Mouse (Mus musculus) urinary bladder, postnatal 14 days (tissue): ENCODE measurements at regions not wholly inside any gene's neighbourhood (a gene's known extent, or its start where the extent isn't known, plus 50 kb on each side); places are given as distances from the start of the nearest gene placed in this dataset.
A peak's percentile ranks its signal among the peaks of the same experiment; 100 is the strongest.
"Not testable (repeated sequence)": the region's sequence is repeated elsewhere in the genome, so short reads cannot be mapped to it uniquely, and the experiment has no call there.

Experiments
- DNase-seq: peaks from one replicate; pipeline ENCODE4 v3.0.0; 2021; ENCODE audit warnings: low spot score

DNA sequence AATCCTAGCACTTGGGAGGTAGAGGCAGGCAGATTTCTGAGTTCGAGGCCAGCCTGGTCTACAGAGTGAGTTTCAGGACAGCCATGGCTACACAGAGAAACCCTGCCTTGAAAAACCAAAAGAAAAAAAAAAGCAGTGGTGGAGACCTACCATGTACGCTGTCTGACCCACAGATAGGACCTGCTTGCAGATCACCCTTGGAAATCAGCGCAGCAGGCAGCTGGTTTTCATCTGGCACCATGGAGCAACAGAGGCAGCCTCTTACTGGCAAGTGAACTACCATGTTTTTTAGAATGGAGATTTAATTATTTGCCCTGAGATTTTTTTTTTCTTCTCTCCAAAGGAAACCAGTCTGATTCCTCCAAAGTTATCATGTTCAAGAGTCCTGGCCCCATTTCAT is 150.8 kb upstream of the Mpdz start:
- DNase-seq: not testable (repeated sequence)

DNA sequence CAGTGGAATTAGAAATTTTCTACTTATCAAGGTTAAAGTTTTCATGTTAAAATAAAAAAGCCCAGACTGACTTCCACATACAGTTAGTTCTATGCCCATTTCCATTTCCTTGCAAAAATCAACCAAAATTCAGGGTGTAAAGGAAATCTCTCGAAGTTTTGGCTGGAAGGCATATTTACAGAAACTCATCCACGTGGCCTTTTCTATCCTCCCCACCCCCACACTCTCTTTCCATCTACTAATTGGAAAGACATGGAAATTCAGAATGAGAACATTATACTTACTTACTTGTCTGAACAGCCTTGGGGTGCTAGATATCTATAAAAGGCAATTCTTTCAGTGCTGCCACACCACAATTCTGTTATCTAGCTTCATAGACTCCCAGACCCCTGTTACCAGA is 139.9 kb upstream of the Mpdz start:
- DNase-seq: no peak

DNA sequence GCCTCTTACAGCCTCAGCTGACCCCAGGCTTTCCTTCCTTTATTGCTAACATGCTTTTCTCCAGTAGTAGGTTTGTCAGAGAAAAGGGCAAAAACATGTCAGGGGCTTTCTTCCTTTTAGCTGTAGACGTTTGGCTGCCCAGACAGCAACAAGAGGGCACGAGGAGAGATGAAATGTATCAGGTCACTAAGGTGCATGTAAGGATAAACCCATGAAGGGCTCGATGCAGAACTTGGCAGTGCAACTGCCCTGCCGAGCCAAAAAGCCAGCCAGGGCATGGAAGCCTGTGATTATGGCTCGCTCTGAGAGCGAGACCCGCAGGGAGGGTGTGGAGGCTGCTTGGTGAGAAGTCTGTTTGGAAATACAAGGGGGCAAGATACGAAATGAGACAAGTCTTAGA is 137.9 kb upstream of the Mpdz start:
- no peak for DNase-seq

DNA sequence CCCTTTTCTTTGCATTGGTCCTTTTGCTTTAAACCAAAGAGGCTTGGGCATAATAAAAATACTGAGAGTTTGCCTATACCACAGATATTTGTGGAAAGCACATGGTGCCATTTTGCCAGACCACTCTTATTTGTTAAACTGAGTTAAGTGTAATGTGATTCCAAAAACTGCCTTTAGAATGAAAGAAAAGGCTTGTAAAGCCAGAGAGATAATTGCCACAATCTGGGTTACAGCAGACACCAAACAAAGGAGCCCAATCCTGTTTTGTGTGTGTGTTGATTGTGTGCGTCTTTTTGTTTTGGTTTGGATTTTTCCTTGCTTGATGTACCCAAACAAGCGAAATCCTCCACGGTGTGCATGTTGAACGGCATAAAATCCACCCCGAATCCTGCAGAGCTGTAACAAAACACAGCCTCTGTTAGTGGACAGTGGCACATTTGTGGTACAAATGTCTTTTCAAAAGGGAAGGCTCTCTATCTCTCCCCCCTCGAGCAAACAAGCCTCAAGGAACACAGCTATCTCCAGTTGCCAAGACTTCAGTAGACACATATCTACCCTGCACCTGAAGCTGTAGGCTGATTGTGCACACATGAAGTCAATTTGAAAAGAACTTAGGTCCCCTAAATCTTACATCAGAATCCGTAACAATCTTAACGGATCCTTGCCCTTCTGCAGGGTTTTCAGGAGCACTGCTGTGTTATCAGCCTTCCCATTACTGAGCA is 136.9 kb upstream of the Mpdz start:
- no peak for DNase-seq

DNA sequence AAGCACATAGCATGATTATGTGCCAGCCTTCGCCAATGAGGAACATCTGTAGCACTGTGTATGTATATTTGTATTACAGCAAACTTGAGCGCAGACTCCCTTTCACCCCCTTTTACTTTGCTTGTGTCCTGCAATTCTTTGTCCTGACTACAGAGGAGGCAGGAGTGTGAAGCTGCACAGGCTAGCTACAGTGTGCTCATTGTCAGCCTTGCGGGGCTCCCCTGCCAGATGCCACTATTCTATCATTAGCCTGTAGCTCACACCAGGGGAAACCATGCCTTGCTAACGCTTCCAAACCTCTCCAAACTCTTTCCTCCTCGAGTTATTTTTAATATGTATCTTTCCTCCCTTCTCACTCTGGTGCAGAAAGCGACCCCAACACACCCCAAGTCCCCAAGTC is 136.4 kb upstream of the Mpdz start:
- no peak for DNase-seq

DNA sequence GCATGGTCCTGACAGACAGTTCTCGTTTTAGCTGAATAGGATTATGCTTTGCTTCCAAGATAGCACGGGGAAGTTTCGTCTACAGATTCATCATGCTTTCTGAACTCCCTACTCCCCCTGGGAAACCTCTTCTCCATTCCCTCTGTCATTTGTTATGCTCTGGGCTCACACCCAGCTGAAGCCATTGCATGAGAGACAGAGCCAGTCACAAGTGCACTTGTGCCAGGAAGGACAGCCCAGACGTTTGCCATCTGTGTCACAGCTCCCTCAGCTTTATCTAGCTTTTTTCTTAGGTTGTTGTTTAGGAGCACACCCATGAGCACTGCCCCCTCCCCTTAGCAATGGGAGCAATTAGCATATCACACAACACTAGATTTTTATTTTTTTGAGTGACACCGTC is 131.2 kb upstream of the Mpdz start:
- DNase-seq: no peak

DNA sequence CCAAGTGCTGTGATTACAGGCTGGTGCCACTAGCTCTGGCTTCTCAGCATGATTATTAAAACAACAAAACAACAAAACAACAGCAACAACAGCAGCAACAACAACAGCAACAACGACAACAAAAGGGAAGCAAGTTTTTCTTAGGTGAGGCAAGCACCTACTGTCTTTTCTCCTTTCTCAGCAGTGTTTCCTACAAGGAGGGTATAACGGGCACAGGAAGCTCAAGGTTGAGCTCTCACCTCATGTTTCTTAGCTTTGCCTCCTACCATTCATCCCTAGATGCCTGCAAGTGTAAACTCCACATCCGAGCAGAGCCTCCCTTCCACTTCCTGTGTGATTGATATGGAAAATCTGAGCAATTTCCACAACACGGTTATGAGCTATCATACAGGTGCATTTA is 128.1 kb upstream of the Mpdz start:
- no peak for DNase-seq

DNA sequence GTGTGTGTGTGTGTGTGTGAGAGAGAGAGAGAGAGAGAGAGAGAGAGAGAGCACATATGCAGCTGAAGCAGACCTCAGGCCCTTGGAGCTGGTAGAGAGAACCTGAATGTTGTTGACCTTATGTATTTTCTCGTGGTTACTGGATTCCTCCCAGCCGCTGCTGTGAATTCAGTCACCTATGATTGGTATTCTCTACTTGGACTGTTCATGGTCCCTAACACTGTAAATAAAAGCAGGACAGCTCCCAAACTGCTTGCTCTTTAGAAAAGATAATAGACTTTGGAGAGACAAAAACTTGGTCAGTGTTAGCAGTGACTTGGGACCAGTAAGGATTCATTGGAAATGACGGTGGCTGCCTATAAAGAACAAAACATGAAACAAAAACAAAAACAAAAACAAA is 126.9 kb upstream of the Mpdz start:
- no peak for DNase-seq

DNA sequence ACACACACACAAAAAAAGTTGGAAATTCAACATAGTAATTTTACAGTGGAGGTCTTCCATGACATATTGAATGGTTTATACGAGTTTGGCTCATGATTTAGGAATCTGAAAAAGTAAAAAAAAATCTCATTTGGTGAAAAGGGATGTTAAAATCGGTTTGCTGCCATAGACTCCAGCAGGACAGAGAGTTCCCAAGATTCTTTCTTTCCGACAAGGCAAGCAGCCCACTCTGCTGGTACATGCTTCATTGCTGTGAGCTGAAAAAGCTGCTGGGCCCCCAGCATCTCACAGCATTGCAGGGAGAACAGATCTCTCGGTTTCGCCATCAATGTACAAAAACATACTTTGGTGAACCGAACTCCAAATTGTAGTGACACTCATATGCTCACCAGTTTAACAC is 125.8 kb upstream of the Mpdz start:
- DNase-seq: no peak

DNA sequence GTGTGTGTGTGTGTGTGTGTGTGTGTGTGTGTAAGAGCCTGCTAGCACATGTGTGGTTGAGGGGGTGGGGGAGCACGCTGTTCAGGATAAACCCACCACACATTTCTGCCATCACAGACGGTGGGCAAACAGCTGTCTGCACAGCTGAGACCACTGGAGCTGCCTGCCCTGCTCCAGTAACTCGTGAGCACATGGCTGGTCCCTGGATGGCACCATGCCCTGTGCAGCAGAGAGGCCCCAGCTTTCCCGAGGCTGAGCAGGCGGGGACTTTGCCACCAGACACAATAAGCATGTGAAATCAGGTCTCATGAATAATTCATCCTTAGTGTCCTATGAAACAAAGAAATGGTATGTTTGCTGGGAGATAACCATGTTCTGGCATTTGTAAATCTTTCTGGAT is 125.3 kb upstream of the Mpdz start:
- DNase-seq: no peak

DNA sequence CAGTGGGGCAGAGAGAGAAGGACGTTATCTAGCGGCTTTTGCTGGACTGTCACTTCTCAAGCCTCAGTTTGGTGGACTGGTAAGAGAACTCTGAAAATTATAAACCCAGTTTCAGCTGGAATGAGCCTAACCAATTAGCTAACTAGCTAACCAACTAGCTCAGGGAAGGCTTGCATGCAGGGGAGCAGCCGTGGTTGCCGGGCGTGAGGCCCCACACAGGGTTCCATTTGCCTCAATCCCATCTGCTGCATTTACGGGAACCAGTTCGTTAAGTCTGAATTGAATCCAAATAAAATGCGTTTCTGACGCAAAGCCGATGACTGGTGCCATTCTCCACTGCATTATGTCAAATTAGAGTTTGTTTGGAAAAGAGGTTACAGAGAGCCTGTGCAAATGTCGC is 123.9 kb upstream of the Mpdz start:
- DNase-seq: no peak

DNA sequence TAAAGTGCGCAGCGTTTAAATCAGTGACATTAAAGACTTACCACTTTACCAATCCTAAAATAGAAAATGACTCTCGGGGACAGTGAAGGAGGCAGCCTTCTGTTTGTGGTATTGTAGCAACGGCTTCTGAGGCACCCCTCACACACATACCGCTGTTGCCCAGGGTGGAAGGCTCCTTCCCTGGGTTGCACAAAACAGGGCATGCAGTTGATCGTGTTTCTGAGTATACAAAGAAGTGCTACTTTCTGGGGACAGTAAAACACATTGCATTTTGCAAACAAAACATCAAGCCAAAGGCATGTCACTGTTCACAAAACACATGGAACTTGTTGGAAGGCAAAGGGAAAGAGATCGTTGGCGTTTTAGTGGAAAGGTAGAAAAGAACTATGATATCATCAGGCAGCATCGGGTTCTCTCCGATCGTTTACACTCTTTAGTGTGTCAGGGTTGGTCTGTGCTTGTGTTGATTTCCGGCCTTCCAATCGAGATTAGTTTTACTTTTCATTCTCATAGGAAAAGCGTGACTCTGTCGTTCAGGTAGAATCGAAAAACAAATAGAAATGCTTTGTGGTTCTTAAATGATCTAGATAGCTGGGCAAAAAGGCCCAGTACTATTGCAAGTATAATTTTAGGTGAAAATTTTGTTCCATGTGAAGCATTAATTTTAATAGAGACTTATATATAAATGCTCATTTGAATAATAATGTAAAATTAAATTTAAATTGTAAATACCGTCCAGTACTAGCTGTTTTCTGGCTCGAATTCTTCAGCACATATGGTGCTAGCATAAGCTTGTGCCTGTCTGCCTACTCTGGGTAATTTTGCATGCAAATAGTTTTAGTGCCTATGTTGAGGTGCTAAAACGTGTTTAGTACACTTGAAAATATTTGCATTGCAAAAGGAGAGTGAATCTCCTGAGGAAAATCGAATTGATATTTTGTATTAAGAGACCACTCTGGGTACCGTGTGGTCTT is 123.1 kb upstream of the Mpdz start:
- DNase-seq: no peak

DNA sequence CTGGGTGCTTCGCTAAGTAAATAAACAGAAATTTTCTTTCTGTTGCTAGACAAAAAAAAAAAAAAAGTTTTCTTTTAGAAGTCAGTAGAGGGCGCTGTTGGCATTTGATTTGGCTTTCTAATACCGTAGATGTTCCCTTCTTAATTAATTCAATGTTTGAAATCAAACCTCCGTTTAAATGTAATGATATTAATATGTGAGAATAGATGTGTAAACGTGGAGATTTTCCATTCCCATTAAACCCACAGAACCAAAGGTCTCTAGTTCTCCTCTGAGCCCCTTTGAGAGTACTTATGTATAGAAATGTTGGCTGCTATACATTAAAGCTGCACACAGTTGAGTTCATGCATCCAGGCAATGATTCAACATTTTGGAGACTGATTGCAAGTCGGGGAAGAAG is 121.8 kb upstream of the Mpdz start:
- DNase-seq: no peak

DNA sequence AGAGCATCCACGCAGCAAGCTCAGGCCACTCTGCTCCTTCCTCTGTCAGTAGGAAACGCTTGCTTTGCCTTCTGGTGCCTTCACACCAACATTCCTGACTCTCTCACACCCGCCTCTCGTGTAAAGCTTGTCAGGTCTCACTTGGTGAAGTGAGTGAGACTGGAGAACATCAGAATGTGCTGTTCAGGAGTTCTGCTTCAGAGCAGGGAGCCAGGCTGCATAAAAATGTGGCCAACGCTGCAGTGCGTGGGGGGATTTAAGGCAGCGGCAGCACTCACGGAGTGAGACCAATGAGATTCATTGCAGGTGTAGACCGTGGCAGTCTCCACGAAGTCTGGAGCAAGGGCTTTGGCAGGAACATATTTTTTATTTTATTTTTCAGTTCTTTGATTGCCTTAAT is 121.0 kb upstream of the Mpdz start:
- no peak for DNase-seq

DNA sequence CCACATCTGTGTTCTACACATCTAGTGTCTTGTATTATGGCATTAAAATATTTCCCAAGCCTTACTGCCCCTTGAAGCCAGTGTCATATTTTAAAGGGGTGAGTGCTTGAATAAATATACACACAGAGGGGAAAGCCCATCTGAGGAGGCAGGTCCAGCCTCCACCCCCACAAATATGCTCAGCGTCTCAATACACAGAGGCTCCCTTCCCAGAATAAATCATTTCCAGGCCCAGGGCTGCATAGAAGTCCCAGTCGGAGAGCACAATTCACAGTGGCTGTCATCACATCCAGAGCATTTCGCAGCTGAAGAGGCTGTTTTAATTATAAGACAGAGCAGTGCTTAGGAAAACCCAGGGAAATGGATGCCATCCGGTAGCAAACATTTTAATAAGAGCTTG is 118.8 kb upstream of the Mpdz start:
- no peak for DNase-seq

DNA sequence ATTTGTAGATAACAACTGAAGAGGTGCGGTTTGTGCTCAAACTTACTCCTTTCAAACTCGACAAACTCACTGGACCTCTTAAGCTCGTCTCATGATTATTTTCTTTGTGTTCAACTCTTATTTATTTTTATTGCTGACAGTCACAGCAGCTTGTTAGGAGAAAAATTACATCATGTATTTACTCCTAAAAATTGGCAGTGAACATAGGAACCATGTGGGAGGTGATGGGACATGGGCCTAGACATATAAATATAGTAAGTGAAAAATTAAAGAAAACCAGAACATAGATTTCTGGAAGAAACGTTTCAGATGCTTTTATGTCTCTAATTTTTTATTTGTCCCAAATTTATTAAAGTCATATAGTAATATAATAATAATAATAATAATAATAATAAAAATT is 108.2 kb upstream of the Mpdz start:
- DNase-seq: no peak

DNA sequence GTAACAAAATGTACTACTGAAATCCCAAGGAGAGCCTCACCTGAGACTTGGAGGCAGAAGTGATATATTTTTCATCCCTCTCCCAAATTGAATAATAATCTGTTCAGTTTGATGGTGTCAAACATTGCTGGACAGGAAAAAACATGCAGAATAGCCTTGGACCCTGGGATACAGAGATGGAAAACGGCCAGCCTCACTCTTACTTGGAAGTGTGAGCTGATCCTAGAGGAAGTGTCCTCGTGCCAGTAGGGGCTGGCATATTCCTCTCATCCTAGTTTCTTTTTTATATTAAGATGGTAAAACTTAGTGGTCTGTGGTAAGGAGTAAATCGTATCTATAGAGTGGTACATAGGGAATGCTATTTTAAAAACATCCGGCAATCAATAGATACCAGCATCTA is 107.6 kb upstream of the Mpdz start:
- DNase-seq: no peak

DNA sequence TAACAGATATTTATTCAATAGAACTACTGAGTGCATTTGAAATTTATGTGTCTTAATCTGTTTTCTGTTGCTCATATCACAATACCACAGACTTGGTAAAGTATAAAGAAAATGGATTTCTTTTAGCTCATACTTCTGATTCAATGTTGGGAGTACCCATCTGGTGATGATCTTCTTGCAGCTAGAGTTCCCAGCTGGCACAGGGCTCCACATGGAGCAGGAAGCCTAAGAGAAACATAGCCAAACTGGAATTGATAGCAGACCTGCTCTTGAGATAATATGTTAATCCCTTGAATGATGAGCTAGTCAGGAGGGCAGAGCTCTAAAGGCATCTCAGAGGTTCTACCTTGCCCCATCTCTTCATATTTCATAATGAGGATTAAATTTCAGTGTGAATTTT is 97.9 kb upstream of the Mpdz start:
- DNase-seq: no peak

DNA sequence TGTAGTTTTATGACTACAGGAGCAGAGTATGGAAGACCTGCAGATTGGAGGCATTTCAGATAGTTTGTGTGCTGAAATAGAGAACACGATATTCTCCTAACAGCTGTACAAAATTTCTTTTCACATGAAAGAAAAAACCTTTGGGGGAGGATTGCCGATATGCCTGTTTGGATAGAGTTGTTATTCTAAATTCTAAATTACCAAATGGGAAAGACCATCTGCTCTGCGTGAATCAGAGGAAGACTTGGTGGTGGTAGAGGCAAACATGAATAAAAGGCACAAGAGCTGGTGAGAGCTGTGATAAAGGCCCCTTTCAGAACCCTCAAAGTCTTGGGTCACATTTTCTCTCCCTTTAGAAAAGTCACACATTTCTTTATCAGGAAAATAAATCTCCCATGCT is 96.9 kb upstream of the Mpdz start:
- no peak for DNase-seq

DNA sequence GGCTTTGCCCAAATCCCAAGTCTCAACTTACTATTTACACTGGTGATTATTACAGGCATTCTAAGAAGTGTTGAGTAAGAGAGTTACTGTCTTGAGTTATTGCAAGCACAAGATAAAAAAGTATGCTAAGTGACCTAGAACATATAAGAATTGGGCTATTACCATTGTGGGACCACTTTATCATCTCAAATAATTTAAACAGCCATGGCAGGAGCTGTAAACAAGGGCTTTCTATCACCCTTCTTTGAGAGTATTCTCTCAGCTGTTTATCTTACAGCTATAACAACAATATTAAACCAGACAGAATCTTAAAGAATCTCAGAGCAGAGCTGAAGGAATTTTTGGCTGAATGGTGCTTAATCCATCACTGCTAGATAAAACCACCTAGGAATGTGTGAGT is 94.2 kb upstream of the Mpdz start:
- no peak for DNase-seq

DNA sequence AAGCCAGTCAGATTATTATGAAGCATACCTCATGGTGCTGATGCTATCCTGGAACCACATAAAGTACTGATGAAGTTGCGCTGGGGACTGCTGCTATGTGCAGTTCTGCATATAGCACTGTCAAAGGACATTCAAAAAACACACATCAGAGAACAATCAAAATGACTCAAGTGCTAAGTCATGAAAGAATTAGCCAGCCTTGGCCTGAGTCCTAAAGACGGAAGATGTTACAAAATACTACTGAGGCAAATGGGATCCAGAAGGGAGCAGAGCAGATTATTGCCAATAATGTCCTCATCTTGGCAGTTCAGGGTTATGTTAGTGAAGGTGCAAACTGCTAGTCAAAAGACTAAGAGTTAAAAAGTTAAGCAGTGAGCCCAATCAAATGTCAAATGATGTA is 87.9 kb upstream of the Mpdz start:
- peak; percentile 3 for DNase-seq

DNA sequence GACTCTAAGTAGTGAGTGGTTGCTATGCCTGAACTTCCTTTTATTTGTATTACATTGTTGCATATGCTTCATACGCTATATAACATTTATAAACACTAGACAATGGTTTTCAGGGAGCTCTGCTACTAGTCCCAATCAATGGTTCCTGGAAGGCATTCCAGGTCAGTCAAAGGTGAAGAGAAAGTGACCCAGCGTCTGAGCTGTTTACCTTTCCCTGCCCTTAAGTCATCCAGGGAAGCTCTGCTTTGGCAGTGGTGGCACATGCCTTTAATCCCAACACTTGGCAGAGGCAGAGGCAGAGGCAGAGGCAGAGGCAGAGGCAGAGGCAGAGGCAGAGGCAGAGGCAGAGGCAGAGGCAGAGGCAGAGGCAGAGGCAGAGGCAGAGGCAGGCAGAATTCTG is 76.5 kb upstream of the Mpdz start:
- DNase-seq: not testable (repeated sequence)

DNA sequence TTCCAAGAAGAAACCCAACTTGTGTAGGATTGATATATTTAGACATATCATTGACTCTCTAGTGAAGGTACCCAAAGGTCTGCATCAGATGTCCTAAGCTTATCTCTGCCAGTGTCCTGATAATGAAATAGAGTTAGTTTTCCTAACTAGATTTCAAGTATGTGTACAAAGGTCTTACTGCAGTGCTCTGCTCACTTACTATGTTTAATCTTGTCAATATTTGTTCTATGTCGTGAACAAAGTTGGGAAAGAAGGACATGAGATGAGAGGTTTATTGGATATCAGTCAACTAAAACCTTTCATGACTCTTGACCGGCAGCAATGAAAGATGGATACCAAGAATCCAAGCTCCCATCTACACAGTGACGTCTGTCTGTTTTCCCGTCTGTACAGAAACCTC is 71.9 kb upstream of the Mpdz start:
- DNase-seq: no peak

DNA sequence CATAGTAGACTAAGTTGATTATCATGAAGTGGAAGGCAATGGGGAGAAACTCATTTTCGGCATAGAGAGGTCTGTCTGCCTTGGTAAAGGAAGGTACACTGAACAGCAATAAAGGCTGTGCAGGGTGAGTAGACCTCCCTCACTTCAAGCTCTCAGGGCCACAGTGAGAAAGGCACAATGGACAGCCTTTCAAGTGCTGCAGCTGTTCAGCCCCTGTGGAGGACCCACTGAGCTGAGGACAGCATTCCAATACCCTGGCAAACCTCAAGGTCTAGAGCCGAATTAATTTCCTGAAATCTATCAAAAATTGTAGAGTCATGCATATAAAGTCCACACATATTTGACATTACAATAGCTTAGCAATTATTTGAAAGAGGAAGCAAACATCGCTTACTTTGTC is 69.8 kb upstream of the Mpdz start:
- no peak for DNase-seq
